Mouse (Mus musculus) ES-Bruce4 (cell line): ENCODE data around the gene Apbb2.

Experiments used
- CTCF ChIP-seq: IDR thresholded peaks from one replicate; pipeline ENCODE4 v1.8.1; 2011; ENCODE audit warnings: low read depth, low read length
- EP300 ChIP-seq: IDR thresholded peaks from 2 replicates; pipeline ENCODE4 v1.6.1; 2011; ENCODE audit warnings: low read depth, low read length; ENCODE audit not compliant: insufficient read depth
- POLR2A ChIP-seq: IDR thresholded peaks from one replicate; pipeline ENCODE4 v1.8.1; 2011; ENCODE audit warnings: low read length; ENCODE audit not compliant: insufficient read depth

DNA sequence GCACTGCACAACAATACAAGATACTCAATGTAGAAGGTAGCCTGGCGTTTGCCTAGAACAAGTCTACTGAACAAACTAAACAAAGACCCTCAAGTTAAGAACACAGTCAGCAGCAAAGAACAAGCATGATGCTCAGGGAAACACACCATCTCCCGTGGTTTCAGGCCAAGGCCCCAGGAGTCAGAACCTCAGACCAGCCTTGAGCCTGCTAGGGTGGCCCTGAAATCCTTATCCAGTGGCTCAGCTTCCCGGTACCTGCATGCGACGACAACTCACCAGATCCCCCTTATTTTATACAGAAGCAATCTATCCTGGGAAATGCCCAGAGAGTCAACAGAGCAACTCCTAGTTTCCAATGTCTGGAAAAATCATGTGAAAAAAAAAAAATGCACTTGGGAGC is 7.2 kb downstream of the Apbb2 start:
- no peak for TF ChIP-seq CTCF
- TF ChIP-seq EP300 = no peak
- no peak for TF ChIP-seq POLR2A
